Mouse (Mus musculus): ENCODE measurements around the gene Lgals12. TPM values are rescaled to one million over a fixed set of nuclear protein-coding genes. Genes with fewer than 3 reads are reported as not detected.

Gene Lgals12
- under 1 TPM; 0.31 to 0.92 TPM for total RNA-seq (2021)

DNA sequence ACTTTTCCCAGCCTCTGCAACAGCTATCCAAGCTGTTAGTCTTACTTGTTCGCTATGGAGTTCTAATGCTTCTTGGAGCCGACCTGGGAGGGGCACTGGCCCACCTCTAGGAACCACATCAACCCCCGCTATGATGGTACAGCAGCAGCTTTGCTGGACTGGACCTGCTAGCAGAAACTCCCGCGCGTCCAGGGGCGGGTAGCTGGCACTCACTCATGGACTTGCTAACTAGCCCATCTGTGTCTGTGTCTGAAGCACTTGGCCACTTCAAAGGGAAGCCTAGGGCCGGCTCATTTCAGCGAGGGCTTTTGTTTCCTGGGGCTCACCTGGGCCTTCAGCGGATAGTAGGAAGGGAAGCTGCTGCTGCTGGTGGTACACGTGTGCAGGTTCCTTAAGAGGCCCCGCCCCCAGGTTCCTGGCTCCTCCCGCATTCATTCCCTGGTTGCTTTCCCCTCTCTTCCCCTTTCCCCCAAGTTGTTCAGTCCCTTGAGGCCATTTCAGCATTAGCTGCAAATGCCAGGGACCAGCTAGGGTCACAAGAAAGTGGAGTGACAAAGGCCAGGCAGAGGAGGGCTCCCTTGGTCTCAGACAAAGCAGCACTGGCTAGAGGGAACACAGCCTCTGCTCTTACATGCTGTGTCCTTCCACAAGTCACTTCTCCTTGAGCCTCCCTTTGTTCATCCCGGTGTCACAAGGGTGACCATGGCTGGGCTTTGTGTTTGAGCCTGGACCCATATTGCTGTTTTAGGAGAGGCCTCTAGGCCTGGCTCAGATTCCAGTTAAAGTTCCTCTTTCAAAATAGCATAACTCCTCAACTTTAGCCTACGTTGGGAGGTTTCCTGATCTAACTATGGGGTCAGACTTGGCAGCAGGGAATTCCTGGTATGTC is at the start of gene Lgals12:
TSS of gene Lgals12 (minus strand) at position 393 of the 889 bp plus-strand sequence.
- intact Hi-C loops (cut with DNase I): no loop called here
- no peak for DNase-seq (ENCODE audit: low spot score)

DNA sequence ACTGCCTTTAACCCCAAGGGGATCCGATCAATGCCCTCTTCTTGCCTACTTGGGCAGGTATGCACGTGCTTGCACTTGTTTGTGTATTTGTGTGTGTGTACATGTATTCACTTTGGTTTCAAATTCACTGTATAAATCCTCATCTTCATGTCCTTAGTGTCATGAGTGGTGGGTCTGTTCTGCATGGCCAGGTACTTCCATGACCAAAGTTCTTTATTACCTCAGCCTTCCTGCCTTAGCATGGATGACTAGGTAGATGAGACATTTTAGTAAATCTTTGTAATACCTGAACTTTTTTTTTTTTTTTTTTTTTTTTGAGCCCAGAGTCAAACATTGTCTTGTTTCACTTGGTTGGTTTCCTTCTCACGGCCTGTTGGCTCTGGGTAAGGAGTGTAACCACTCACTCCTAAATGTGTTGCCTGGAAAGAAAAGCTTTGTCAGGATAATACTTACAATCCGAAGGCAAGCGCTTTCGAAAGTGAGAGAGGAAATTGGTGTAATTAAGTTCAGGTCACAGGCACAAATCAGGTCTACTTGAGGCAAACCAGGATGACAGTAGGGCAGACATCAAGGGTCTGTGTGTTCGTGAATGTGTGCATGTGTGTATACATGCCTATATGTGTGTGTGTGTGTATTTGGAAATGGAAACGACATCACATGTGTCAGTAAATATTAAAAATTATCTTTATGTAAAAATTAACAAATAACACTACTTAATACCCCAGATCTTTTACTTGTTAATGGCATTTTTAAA is 42.1 kb upstream of the Lgals12 start:
- DNase-seq (ENCODE audit: low spot score): no peak

DNA sequence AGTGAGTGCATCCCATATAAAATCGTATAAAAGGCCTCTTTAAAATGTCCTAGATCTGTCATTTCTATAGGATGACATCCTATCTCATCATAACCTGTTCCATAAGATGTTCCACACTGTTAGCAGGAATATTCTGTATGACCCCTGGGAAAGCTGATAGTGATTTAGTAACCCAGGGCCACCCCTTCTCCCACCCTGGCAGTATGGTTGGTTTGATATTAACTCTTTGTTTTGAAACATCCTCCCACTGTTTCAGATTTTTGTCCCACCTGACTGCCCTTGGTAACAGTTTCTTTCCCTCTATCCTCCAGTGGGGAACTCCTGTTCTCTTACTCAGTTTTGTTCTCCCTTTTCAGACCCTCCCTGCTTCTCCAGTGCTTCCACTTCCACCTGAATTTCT is 26.8 kb upstream of the Lgals12 start:
- intact Hi-C loops (cut with DNase I): no loop called here
- no peak for DNase-seq (ENCODE audit: low spot score)

More for the DNA sequence above, 42.1 kb upstream of the Lgals12 start:
- intact Hi-C loops (cut with DNase I): no loop called here

DNA sequence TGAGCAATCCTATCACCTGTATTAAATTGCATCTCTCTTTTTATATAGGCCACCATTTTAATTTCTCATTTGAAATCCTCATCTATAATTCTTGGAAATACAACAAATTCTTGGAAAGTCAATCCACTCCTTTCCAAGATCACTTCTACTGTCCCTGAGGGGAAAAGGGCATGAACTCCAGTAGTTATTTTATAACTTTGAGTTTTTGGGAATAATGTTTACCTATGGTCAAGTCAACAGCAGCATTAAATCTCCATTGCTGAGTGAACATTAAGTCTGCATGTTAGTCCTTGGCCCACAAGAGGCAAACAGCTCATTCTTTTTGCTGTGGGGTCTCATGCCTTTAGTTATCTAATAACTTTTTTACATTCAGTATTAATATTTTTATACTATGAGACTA is 26.0 kb upstream of the Lgals12 start:
- no peak for DNase-seq (ENCODE audit: low spot score)
- intact Hi-C loops (cut with DNase I): no loop called here

DNA sequence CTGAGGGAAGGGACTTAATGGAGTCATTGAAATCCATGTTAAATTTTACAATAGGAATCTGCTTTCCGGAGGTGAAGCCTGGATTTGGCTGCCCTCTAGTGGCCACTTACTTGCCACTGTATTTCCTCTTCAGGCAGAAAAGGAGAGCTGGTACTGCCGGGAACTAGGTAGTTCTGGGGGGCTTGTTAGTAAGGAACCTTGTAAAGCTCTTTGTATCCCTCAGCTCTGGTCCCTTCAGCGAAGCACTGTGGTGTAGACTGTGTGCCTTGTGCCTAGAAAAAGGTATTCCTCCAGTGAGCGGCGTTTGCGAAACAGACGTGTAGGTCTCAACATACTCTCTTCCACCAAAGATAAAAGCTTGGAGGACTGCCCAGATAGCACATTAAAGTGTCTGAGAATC is 10.7 kb upstream of the Lgals12 start:
- intact Hi-C loops (cut with DNase I): loop anchor here (1.0 to 2.0 kb wide), 3 partner anchors 21 to 175 kb away; no protein-coding TSS in a partner anchor
- DNase-seq (ENCODE audit: low spot score): no peak

DNA sequence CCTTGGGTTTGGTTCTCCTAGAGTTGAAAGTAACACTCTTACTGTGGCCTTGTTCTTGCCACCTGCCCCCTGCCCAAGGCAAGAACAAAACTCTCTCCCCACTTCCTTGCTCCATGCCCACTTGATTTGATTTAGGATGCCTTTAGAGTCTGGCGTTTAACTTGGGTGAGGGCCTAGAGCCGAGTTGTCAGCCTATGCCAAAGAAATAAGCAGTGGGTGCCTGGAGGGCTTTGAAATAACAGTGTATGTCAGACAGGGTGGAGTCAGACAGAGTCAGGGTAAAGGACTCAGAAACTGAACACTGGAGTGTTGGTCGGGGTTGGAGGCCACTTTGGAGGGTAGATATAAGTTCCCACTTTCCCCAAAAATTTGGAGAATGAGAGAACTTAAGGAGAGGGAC is 10.1 kb upstream of the Lgals12 start:
- intact Hi-C loops (cut with DNase I): loop anchor here (1.0 to 2.0 kb wide), 3 partner anchors 20 to 174 kb away; no protein-coding TSS in a partner anchor
- DNase-seq (ENCODE audit: low spot score): no peak

DNA sequence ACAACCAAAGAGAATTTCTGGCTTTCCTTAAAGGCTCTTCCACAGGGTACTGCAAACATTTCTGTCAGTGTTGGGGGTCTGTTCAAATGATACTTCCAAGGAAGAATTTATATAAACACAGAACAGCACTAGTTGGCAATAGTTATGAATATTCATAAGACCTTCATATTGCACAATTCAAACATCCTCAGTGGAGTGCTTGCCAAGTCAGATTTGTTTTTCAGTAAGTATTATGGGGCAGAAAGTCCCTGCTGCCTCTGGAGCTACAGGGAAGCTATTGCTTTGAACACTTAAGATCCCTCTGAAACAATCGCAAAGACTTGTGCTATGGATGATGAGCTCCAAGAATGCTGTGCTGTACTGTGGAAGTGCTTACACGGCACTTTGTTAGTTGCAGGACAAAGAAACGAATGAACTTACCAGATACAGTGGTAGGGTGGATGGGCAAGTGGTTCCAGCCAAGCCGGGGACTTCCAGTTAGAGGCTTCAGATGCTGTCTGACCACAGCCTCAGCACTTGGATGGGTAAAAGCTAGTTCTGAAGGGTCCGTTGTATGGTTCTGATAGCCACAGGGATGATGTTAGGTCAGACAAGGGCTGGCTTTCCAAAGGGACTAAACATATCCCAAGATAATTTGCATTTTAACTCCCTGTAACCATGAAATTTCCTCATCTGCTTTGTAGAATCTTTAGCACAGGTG is 9.4 kb upstream of the Lgals12 start:
- intact Hi-C loops (cut with DNase I): loop anchor here (2.0 kb wide), 2 partner anchors 20 to 174 kb away; no protein-coding TSS in a partner anchor

DNA sequence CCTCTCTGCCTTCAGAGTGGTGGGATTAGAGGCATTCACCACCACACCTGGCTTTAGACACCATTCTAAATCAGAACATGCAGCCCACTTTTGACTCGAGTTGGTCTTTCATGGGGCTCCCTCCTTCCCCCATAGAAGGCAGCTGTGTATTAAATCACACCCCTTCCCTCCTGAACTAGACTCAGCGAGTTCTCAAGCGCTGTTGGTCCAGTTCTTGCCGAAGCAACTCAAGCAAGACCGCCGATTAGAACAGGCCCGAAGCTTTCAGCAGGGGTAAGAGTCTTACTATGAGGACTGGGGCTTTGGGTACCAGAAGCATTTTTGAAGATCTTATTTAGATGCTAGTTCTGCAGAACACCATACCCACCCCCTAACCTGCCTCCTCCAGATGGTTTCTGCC is 6.2 kb upstream of the Lgals12 start:
- intact Hi-C loops (cut with DNase I): no loop called here
- DNase-seq (ENCODE audit: low spot score): no peak

More for the DNA sequence above, 9.4 kb upstream of the Lgals12 start:
- no peak for DNase-seq (ENCODE audit: low spot score)

DNA sequence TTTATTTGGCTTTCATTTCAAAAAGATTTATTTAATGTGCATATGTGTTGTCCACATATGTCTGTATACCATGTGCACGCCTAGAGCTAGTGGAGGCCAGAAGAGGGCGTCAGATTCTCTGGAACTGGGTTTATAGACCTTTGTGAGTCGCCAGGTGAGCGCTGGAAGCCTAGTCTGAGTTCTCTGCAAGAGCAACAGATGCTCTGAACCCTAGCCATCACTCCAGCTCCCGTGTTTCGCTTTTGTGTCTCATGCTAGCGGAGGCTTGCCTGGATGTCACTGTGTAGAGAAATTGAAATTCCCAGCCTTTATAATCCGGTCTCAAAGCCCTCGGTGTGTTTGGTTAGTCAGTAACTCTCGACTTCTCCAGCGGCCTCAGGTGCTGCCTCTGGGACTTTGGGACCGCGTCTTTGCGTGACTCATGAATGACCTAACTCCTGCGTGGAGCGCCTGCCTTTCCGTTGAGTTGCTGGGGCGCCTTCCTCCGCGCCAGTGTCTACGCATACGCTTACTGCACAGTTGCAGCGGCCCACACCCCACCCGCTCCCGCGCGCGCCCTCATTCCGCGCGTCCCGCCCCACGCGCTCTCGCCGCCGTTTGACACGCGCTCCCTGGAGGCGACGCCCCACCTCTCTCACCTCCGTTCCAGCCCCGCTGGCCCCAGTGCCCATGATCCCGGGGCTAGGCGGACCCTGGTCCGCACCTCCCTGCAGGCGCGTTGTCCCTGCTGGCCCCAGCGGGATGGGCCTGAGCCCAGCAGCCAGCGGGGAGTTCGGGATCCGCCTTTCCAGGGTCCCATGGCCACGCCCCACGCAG is 5.2 kb upstream of the Lgals12 start, which contains the start of gene Hrasls5:
TSS of gene Hrasls5 (plus strand) at position 600 of the 816 bp plus-strand sequence.
- intact Hi-C loops (cut with DNase I): no loop called here
- DNase-seq (ENCODE audit: low spot score): no peak

DNA sequence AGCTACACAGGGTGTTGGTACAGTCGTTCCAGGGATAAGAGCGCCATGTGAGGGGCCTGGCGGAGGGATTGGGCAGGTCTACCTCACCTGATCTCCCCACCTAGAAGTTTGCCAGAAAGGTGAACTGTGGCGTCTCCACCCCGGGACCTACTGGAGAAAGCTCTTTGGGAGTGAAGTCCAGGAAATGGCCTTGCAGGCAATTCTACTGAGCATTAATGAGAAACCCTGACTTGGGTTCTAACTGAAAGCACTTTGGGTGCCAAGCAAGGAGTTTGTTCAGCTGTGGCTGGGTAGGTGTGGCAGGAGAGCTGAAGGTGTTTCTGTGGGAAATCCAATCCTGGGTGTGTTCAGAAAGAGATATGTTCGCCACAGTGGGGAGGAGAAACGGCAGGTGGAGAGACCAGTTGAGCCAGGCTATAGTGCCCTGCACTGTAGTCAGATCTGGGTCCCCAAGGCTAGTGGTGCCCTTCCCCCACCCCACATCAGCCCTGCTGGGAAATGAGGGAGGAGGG is 753 bp upstream of the Lgals12 start:
- no peak for DNase-seq (ENCODE audit: low spot score)
- intact Hi-C loops (cut with DNase I): no loop called here

DNA sequence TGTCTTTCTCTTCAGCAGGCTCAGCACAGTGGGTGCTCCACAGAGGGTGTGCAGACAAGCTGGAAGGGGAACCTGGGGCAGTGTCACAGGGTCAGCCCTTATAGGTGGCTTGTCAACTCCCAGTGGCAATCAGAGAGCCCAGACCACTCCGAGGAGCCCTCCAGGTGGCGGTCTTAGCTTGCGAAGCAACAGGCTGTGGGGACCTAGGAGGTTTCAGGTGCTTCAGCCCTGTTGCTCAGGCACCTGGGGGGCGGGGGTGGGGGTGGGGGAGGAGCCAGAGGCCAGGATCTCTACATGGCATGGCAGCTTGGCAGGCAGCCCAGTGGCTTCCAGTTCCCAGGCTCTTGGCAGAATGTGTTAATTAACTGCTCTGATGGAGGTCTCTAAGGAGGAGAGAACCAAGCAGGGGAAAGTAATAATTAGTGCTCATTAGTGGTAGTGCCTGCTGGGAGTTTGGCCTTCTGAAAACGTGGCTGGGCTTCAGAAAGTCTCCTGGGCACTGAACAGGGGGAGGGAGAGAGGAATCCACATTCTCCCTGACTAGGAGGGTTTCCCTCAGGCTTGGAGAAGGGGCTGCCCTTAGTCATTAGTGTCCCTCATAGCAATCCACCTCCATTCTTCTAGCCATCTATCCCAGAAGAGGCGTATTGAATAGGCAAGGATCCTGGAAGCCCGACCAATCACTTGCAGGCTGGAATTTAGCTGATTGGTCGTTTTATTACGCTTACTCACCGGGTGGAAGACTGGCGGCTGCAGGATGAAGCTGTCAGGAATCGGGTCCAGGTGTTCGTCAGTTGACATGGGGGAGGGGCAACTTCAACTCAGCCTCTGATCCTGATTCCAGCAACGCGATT is 836 bp downstream of the Lgals12 start:
- no peak for DNase-seq (ENCODE audit: low spot score)
- intact Hi-C loops (cut with DNase I): no loop called here

DNA sequence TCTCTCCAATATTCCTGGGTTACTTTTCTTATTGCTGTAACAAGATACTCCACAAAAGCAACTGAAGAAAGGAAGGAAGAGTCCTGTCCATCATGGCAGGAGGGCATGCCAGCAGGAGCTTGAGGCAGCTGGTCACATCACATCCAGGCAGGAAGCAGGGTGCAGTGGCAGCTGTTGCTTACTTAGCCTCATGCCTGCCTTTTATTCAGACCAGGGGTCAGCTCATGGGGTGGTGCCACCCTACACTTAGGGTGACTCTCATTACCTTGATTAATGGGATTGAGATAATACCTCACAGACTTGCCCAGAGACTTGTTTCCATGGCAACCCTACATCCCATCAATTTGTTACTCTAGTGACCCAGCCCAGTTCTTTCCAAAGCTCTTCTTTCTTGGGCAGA is 2.0 kb downstream of the Lgals12 start:
- DNase-seq (ENCODE audit: low spot score): no peak
- intact Hi-C loops (cut with DNase I): no loop called here

DNA sequence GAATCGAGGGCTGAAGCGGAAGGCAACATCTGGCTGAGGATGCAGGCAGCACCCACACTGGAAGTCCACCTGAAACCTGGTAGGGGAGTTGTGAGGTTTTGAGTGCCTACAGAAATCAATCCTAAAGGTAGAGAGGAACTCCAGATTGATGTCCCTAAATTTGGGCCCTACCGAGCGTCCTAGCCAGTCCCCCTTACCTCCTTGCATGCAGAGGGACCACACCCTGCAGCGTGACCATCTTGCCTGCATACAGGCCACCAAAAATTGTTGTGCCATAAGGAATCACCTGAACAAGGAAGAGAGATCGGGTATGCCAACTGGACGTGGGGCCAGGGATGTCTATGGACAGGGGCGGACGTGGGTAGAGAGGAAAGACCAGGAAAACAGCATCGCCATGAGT is 2.9 kb downstream of the Lgals12 start:
- DNase-seq (ENCODE audit: low spot score): no peak
- intact Hi-C loops (cut with DNase I): no loop called here

DNA sequence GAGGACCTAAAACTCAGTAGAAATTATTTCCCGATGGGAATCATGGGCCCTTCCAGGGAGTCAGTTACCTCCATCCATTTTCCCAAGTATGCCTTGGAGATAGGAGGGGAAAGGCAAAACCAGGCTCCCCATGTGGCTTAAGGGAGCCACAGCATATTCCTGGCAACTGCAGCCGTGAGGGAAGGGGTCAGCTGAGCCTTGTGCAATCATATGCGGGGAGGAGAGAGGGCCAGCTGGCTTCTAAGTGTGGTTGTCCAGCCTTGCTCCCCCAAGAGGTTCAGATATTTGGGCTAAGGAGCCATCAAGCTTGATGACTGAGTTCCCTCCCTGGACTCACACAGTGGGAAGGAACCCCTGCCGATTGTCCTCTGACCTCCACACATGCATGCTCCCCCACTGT is 5.4 kb downstream of the Lgals12 start:
- intact Hi-C loops (cut with DNase I): no loop called here
- no peak for DNase-seq (ENCODE audit: low spot score)

DNA sequence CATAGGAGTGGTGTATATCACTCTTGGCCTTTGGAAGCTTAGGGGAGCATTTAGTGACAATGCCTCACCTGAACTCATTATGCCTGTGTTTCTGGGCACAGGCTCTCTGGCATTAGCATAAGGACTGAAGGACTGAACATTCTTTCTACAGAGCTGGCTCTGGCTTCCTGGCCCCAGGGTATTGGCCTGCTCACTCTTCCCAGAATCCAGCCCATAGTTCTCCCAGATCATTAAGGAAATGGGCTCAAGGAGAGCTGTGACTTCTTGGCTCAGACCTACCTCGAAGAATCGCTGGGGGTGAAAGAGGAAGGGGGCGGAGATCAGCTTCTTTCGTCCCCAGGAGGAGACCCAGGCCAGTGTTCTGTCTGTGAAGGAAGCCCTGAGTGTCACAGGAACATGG is 8.5 kb downstream of the Lgals12 start:
- DNase-seq (ENCODE audit: low spot score): no peak
- intact Hi-C loops (cut with DNase I): no loop called here

DNA sequence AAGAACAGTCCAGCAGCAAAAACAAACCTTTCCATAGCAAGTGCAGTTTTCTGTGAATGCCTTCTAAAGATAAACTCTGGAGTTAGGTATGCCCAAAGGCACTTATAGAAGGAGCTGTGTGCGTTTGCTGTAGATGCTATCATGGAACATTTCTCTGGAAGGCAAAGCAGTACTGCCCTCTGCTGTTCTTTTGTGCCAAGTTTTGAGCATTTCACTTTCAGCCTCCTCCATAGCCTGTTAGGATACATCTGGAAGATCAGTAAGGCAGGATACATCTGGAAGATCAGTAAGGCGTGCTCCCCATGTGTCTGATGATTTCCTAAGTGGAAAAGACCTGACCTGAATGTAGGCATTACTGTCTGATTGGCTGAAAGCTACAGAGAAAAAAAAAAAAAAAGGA is 11.5 kb downstream of the Lgals12 start:
- DNase-seq (ENCODE audit: low spot score): no peak
- intact Hi-C loops (cut with DNase I): loop anchor here (1.0 to 2.0 kb wide), 2 partner anchors 39 to 66 kb away; partner anchors contain the start of gene Pla2g16

DNA sequence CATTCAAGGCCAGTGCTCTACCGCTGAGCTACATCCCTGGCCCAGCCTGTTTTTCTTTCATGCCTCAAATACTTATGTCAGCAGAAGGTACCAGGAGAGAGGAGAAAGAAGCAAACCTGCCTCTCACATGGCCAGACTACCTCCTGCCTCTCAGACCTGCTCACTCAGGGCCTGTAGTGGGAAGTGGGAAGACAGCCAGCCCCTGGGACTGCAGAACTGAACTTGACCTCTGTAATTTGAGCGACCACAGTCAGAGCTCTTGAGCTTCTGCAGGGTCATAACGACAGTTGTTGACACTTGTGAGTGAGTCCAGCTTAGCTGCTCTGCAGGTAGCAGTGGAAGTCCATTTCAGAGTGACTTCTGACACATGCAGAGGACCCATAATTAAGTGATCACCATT is 15.0 kb downstream of the Lgals12 start:
- intact Hi-C loops (cut with DNase I): no loop called here
- DNase-seq (ENCODE audit: low spot score): no peak

DNA sequence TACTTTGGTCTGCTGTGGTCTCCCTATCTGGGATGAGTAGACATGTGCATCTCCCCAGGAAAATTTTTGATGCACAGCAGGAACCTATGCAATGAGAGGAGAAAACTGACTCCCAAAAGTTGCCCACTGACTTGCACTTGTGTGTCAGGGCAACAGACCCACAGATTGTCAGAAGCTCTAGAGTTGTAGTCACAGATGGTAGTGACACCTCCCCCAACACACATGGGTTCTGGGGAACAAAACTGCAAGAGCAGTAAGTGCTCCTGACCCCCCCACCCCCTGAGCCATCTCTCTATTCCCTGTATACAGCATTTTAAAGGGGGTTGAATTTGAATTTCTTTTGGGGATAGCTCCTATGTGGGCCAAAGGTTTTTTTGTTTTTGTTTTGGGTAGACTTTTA is 16.2 kb downstream of the Lgals12 start:
- DNase-seq (ENCODE audit: low spot score): no peak
- intact Hi-C loops (cut with DNase I): no loop called here

All from heart, postnatal 25 days (tissue).